8 mouse cellular contexts compared by ENCODE assay signal in the genomic region with DNA sequence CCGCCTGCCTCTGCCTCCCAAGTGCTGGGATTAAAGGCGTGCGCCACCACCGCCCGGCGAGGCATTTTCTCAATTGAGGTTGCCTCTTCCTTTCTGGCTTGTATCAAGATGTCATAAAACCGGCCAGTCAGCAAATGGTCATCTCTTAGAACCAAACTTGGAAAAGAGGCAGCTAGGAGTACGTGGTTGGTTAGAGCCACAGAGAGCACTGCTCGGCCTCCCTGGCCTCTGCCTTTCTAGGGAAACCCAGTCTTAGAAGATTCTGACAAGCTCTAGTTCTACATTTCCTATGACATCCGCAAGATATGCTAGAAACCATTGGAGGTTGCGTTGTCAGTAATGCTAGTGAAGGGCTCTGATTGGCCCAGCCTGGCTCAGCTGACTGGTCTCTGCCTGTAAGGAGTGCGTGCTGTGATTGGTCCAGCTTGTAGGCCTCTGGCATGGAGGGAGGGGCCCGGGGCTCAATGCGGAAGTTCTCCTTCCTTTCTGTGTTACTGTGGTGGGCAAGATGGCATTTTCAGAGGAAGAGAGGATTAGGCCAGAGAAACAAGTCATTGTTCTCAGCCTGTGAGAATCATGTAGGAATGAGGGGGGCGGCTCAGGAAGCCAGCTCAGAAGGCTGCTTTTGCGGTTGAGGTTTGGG. TPM values are rescaled to one million over a fixed set of nuclear protein-coding genes. Genes with fewer than 3 reads are reported as not detected.
DNase-seq lines count a peak whose midpoint lies in the region; ATAC-seq and TF ChIP-seq lines count a peak whose summit lies in the region.

No protein-coding gene starts in this region.

- H3K79me2 ChIP-seq in liver, adult 2 months (ENCODE audit: control insufficient read depth, insufficient read depth, low read length) = no peaks in the 10 kb centered on the region

- no peaks in the 10 kb centered on the region for H3K9me3 ChIP-seq in hindbrain, embryonic 10.5 days
- H3K9me3 ChIP-seq in hindbrain, embryonic 14.5 days (ENCODE audit: control insufficient read depth, low read length) = no peaks in the 10 kb centered on the region
- H3K9me3 ChIP-seq in E14TG2a.4 (ENCODE audit: low read length) = no peaks in the 10 kb centered on the region
- no peaks in the 10 kb centered on the region for H3K9me3 ChIP-seq in forebrain, embryonic 12.5 days

- no peak overlapping the region for H3K4me2 ChIP-seq in hindbrain, embryonic 14.5 days (replicated peaks)
- H3K4me2 ChIP-seq in forebrain, embryonic 12.5 days = no peak overlapping the region

- 82% methylated on average over 16 of the region's 16 CpGs for WGBS in hindbrain, embryonic 10.5 days
- 82% methylated on average over 16 of the region's 16 CpGs for WGBS in hindbrain, embryonic 14.5 days
- 75% methylated on average over 16 of the region's 16 CpGs for WGBS in forebrain, embryonic 12.5 days
- 91% methylated on average over 16 of the region's 16 CpGs for WGBS in liver, adult 2 months
- WGBS in cerebellum, adult 2 months = 90% methylated on average over 16 of the region's 16 CpGs

- no peak for ATAC-seq in hindbrain, embryonic 14.5 days (ENCODE audit: low FRiP score)
- 0 out of 2 replicates have a peak, but pooled peaks have one; percentile 64 for ATAC-seq in forebrain, embryonic 12.5 days (ENCODE audit: low FRiP score)
- ATAC-seq in monocyte, adult 5-6 weeks (replicated peaks; ENCODE audit: insufficient number of reproducible peaks, low FRiP score, low TSS enrichment, poor library complexity, severe bottlenecking) = peak; percentile 92

- no peak overlapping the region for H3K4me3 ChIP-seq in hindbrain, embryonic 10.5 days
- H3K4me3 ChIP-seq in hindbrain, embryonic 14.5 days (replicated peaks; ENCODE audit: low read length) = no peak overlapping the region
- H3K4me3 ChIP-seq in E14TG2a.4 (replicated peaks; ENCODE audit: low read length) = peak overlapping the region; percentile 64
- H3K4me3 ChIP-seq in forebrain, embryonic 12.5 days (replicated peaks) = no peak overlapping the region
- H3K4me3 ChIP-seq in liver, adult 2 months (ENCODE audit: insufficient read depth, low read depth, low read length) = no peak overlapping the region
- H3K4me3 ChIP-seq in cerebellum, adult 2 months (replicated peaks; ENCODE audit: insufficient read depth, low read depth, low read length) = no peak overlapping the region

- no peak overlapping the region for H3K9ac ChIP-seq in hindbrain, embryonic 14.5 days
- no peak overlapping the region for H3K9ac ChIP-seq in forebrain, embryonic 12.5 days
- H3K9ac ChIP-seq in liver, adult 2 months (ENCODE audit: low read depth, low read length) = no peak overlapping the region

- no peak for TF ChIP-seq POLR2A in liver, adult 2 months (IDR thresholded peaks at IDR 0.05; ENCODE audit: extremely low read depth, insufficient read depth, low read length)
- no peak for TF ChIP-seq POLR2A in cerebellum, adult 2 months (IDR thresholded peaks at IDR 0.05; ENCODE audit: borderline replicate concordance, insufficient read depth, low read length)

- H3K36me3 ChIP-seq in hindbrain, embryonic 10.5 days = no peaks in the 10 kb centered on the region
- no peaks in the 10 kb centered on the region for H3K36me3 ChIP-seq in hindbrain, embryonic 14.5 days (replicated peaks; ENCODE audit: control insufficient read depth, insufficient read depth)
- H3K36me3 ChIP-seq in E14TG2a.4 (ENCODE audit: insufficient read depth, low read length) = peaks cover 6% of the 10 kb centered on the region; the same call in 1 of the 2 replicates
- H3K36me3 ChIP-seq in forebrain, embryonic 12.5 days (replicated peaks) = no peaks in the 10 kb centered on the region
- H3K36me3 ChIP-seq in liver, adult 2 months (ENCODE audit: control insufficient read depth, insufficient read depth, low read length) = no peaks in the 10 kb centered on the region

- TF ChIP-seq CTCF in E14TG2a.4 (conservative IDR thresholded peaks at IDR 0.05; ENCODE audit: low read length) = no peak
- no peak for TF ChIP-seq CTCF in liver, adult 2 months (IDR thresholded peaks at IDR 0.05; ENCODE audit: low read depth, low read length)
- no peak for TF ChIP-seq CTCF in cerebellum, adult 2 months (IDR thresholded peaks at IDR 0.05; ENCODE audit: borderline replicate concordance, insufficient read depth, low read depth, low read length)

- peak overlapping the region; percentile 6; the same call in 1 of the 2 replicates for H3K27ac ChIP-seq in hindbrain, embryonic 10.5 days
- H3K27ac ChIP-seq in hindbrain, embryonic 14.5 days = no peak overlapping the region
- H3K27ac ChIP-seq in forebrain, embryonic 12.5 days = no peak overlapping the region
- no peak overlapping the region for H3K27ac ChIP-seq in liver, adult 2 months (replicated peaks; ENCODE audit: insufficient read depth, low read depth, low read length)
- no peak overlapping the region for H3K27ac ChIP-seq in cerebellum, adult 2 months (ENCODE audit: insufficient read depth, low read length)

- H3K27me3 ChIP-seq in hindbrain, embryonic 10.5 days (ENCODE audit: insufficient read depth, poor library complexity, severe bottlenecking) = no peaks in the 10 kb centered on the region
- no peaks in the 10 kb centered on the region for H3K27me3 ChIP-seq in hindbrain, embryonic 14.5 days (ENCODE audit: control insufficient read depth, insufficient read depth, low read length)
- no peaks in the 10 kb centered on the region for H3K27me3 ChIP-seq in E14TG2a.4 (ENCODE audit: insufficient read depth, low read length)
- no peaks in the 10 kb centered on the region for H3K27me3 ChIP-seq in forebrain, embryonic 12.5 days
- no peaks in the 10 kb centered on the region for H3K27me3 ChIP-seq in liver, adult 2 months (ENCODE audit: control insufficient read depth, insufficient read depth, low read length)
- H3K27me3 ChIP-seq in cerebellum, adult 2 months (ENCODE audit: control insufficient read depth, insufficient read depth, low read length) = no peaks in the 10 kb centered on the region

- peaks cover 21% of the 10 kb centered on the region for H3K4me1 ChIP-seq in hindbrain, embryonic 10.5 days (replicated peaks)
- H3K4me1 ChIP-seq in hindbrain, embryonic 14.5 days (replicated peaks; ENCODE audit: control insufficient read depth, insufficient read depth, low read length) = no peaks in the 10 kb centered on the region
- H3K4me1 ChIP-seq in E14TG2a.4 (replicated peaks; ENCODE audit: low read depth, low read length) = peaks cover 26% of the 10 kb centered on the region
- no peaks in the 10 kb centered on the region for H3K4me1 ChIP-seq in forebrain, embryonic 12.5 days
- no peaks in the 10 kb centered on the region for H3K4me1 ChIP-seq in liver, adult 2 months (ENCODE audit: control insufficient read depth, insufficient read depth, low read length)
- H3K4me1 ChIP-seq in cerebellum, adult 2 months (ENCODE audit: control insufficient read depth, insufficient read depth, low read length) = no peaks in the 10 kb centered on the region

- no peak for DNase-seq in hindbrain, embryonic 10.5 days (ENCODE audit: low spot score)
- no peak for DNase-seq in hindbrain, embryonic 14.5 days (ENCODE audit: low spot score)
- peak; percentile 19 for DNase-seq in liver, adult 2 months (ENCODE audit: extremely low read depth, low read depth, low spot score)
- no peak for DNase-seq in ovary, postnatal 36 days (ENCODE audit: low spot score)
- DNase-seq in cerebellum, adult 2 months = no peak

RNA-seq across cellular contexts. Expression of a gene that starts 47.3 kb away (rescaled TPM):
- polyA plus RNA-seq in hindbrain, embryonic 10.5 days (2016; fragmentation: Nextera tagmentation; extraction: Ambion mirVana) = 3.0 TPM in 2 replicates
- 1.8 and 2.2 TPM in 2 replicates for polyA plus RNA-seq in hindbrain, embryonic 14.5 days (2014; fragmentation: Nextera tagmentation; extraction: Ambion mirVana)
- 2.3 and 2.4 TPM in 2 replicates for polyA plus RNA-seq in forebrain, embryonic 12.5 days (2016; fragmentation: Nextera tagmentation; extraction: Ambion mirVana)
- total RNA-seq in liver, adult 2 months (2014; rRNA removed) = 2.0 and 2.5 TPM in 2 replicates
- 2.0 and 2.4 TPM in 2 replicates for polyA plus RNA-seq in liver, adult 2 months (2012; rRNA removed)
- total RNA-seq in monocyte, adult 5-6 weeks (2017) = 432 to 527 TPM (median 505 TPM) in 3 replicates
- polyA plus RNA-seq in cerebellum, adult 2 months (2012; rRNA removed) = 19.6 and 21.6 TPM in 2 replicates

RNA-seq across cellular contexts. Expression of a gene that starts 48.5 kb away (rescaled TPM):
- polyA plus RNA-seq in hindbrain, embryonic 10.5 days (2016; fragmentation: Nextera tagmentation; extraction: Ambion mirVana) = 0.45 TPM in 1 of 2 replicates, not detected in the other
- not detected in 2 replicates for polyA plus RNA-seq in hindbrain, embryonic 14.5 days (2014; fragmentation: Nextera tagmentation; extraction: Ambion mirVana)
- polyA plus RNA-seq in forebrain, embryonic 12.5 days (2016; fragmentation: Nextera tagmentation; extraction: Ambion mirVana) = 0.27 TPM in 1 of 2 replicates, not detected in the other
- total RNA-seq in liver, adult 2 months (2014; rRNA removed) = 0.34 TPM in 1 of 2 replicates, not detected in the other
- not detected in 2 replicates for polyA plus RNA-seq in liver, adult 2 months (2012; rRNA removed)
- 9.8 to 11.3 TPM (median 10.5 TPM) in 3 replicates for total RNA-seq in monocyte, adult 5-6 weeks (2017)
- polyA plus RNA-seq in cerebellum, adult 2 months (2012; rRNA removed) = 0.97 and 1.4 TPM in 2 replicates
